Mouse (Mus musculus) stomach, postnatal 0 days (tissue): ENCODE measurements around the gene Phf5a.

Experiments used
- CTCF ChIP-seq: IDR thresholded peaks from 2 replicates; pipeline ENCODE4 v1.5.1; 2016; ENCODE audit warnings: antibody characterized with exemption, low read depth, mild to moderate bottlenecking, moderate library complexity
- EP300 ChIP-seq: optimal IDR thresholded peaks from 2 replicates; pipeline ENCODE3; 2016; ENCODE audit warnings: antibody characterized with exemption

DNA sequence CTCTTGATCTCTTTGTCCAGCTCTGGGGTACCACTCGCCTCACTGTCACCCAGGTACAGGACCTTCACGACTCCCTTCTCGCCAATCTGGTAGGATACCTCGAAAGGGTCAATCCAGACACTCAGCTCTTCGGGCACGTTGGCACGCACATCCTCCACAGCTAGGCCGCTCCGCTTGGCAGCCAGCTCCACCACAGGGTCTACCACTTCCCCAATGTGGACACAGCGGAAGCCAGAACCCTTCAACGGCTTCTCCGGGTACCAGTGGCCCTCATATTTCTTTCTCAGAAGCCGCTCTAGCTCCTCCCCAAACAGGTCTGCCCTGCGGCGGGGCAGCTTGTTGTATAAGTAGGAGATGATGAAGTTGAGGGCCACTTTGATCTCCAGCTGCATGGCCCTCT, 20.3 kb downstream of the Phf5a start:
- TF ChIP-seq CTCF: no peak
- TF ChIP-seq EP300: no peak
